Mouse (Mus musculus): ENCODE measurements around the gene Ube2o.

Ube2o gene

GRCm38 (mm10) chr11:116488693-116489375 lies 92.4 kb downstream of the Ube2o start:
- DNase-seq (ENCODE audit: low read depth, low spot score) = no peak

DNA sequence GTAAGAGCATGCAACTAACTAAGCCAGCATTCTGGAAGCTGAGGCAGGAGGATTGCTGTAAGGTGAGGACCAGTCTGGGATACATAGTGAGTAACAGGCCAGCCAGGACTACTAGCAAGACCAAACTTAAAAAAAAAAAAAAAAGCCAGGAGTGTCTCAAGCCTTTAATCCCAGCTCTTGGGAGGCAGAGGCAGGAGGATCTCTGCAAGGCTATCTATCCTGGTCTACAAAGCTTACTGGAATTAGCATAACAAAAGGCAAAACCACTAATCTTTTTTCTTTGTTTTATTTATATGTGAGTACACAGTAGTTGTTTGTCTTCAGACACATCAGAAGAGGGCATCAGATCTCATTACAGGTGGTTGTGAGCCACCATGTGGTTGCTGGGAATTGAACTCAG lies 93.0 kb downstream of the Ube2o start:
- no peak for DNase-seq (ENCODE audit: low read depth, low spot score)

Measured in skeletal muscle tissue, adult 2 months (tissue).